Mouse (Mus musculus): ENCODE results near the gene Mfsd6. TPM values are rescaled to one million over a fixed set of nuclear protein-coding genes. Genes with fewer than 3 reads are reported as not detected.
"Not testable (repeated sequence)": the region's sequence is repeated elsewhere in the genome, so short reads cannot be mapped to it uniquely, and the experiment has no call there.

Gene Mfsd6
- total RNA-seq, 2 experiments from 2014 or later: 68.8 to 70.5 TPM

DNA sequence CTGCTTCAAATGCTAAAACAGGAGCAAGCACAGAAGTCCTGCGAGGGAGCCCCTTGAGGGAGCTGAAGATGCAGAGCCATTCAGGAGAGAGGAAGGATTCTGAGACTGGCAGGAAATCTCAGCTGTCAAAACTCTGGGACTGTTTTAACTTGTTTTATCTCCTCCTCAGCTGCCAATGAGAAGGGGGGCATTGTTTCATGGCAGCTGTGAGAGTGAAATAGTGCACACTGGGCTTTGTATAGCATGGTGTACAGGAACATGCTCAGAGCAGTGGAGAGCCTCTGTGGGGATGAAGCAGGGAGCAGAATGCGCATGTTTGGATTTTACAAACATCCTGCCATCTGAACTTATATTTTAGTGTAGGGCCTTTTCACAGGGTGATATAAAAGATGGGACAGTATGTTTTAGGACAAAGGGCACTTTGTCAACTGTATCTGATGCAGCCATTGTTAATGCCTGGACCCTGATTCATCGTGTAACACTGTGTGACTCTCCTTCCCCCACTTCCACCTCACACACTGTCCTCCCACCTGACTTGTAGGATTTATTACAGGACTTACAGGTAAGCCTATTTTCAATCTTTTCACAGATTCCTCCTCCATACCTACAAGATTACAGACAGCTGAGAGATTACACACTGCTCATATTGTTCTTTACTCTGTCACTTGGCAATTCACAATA lies 9.1 kb downstream of the Mfsd6 start:
- DNase-seq (ENCODE audit: low spot score in 2 of 2): no peak
- intact Hi-C loops (cut with DNase I): no loop called here

DNA sequence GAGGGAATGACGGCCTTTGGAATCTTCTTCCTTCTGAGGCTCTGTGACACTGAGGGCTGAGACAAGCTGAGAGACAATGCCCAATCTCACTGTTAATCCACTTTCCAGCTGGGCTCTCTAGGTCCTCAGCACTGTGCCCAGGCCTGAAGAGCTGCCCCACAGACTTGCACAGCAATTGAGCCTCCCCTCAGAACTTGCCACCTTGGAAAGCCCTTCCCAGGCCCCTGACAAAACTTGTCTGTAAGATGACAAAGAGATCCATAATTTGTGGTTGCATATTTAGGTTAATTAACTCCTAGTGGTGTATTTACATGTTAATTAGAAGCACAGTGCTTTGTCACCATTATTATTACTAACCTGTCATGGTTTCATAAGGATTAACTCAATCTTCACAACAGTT lies 12.8 kb downstream of the Mfsd6 start:
- DNase-seq (ENCODE audit: low spot score in 2 of 2): no peak
- intact Hi-C loops (cut with DNase I): no loop called here

DNA sequence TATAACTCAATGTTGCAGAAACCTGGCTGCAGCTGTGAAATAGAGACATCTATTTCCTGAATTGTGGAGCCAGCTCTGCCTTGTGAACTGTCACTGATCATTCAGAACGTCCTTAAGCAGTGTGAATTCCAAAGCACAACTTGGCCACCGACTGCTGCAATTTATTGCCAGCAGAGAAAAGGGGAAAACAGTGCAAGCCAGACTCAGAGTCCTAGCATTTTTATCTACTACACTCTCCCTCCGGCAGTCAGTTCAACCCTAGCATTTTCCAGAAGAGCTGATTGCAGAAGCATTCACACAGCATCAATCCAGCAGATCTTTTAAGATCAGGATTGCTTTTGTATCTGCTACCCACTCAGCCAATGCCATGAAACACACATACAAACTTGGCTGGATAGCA lies 13.2 kb downstream of the Mfsd6 start:
- intact Hi-C loops (cut with DNase I): no loop called here
- no peak for DNase-seq (ENCODE audit: low spot score in 2 of 2)

DNA sequence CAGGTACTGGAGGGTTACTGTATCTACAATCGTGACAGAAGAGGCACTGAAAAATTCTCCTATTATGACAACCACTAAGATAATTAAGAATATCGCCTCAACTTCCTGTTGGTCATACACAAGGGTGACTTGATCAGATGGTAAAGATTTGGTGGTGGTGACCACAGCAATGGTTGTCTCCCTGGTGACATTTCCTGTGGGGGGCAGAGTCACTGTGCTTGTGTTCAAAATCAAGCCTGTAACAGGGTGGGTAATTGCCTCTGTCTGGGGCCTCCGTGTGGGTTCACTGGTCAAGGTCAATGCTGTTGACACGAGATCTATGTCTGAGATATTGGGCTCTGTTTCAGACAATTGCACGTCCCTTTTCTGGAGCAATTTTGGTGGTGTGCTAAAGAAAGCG lies 18.5 kb downstream of the Mfsd6 start:
- DNase-seq (ENCODE audit: low spot score in 2 of 2): no peak
- intact Hi-C loops (cut with DNase I): no loop called here

DNA sequence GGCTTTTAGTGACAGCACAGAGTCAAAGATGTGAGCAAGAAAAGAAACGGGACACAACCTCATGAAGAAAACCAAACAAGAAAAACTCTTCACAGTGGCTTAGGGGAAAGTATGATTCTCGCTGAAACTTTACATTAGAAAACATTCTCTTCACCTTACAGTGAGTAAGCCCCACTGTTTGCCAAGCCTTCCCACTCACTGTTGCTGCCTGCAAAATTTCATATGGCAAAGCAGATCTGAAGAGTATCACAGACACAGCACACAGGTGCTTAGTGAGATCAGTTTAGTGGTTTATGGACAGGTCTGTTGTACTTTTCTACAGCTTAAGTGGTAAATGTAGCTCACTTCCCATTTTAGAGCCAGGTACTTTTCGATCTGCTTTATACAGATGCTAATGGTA lies 20.2 kb downstream of the Mfsd6 start:
- intact Hi-C loops (cut with DNase I): no loop called here
- no peak for DNase-seq (ENCODE audit: low spot score in 2 of 2)

DNA sequence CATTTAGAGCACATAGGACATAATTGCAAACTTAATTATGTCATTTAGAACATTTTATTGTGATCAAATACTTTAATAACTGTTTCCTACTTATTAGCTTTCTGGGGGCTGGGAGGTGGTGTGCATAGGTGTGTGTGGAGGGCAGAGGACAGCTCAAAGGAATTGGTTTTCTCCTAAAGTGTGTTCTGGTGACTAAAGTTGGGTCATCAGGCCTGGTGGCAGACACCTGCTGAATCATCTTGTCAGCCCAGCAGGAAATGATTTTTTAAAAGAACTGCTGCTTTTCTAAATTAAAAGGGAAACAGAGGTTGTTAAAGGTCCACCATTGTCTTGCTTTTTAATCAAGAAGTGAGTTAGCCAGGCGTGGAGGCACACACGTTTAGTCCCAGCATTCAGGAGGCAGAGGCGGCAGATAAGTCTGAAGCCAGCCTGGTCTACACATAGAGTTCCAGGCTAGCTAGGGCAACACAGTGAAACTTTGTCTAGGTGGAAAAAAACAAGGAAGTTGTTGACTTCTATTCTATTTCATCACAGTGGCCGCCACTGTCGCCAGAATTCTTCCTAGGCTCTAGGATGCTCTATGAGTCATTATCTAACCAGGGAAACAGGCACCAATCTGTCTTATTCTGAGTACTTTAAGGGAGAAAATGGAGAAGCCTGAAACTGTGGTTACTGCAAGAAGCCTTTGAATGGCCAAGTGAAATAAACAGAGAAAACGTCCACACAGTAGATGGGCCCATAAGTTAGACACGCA lies 24.3 kb downstream of the Mfsd6 start:
- DNase-seq (ENCODE audit: low spot score in 2 of 2): no peak
- intact Hi-C loops (cut with DNase I): no loop called here

DNA sequence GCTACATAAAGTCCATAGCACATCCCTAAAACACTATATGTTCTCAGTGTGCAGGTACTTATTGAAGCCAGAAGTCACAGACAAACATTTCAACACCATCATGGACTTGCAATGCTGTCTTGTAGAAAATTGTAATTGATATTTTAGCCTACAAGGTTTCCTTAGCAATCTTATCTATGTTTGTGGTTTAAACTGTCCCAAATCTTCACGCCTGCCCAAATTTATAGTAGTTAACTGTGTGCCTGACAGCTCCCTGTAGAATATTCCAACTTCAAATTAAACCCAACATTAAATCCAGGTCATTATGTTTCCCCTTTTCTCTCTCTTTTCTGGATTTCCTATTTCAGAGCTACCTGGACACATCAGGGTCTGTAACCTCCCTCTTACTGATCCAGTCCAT lies 25.3 kb downstream of the Mfsd6 start:
- no peak for DNase-seq (ENCODE audit: low spot score in 2 of 2)
- intact Hi-C loops (cut with DNase I): no loop called here

DNA sequence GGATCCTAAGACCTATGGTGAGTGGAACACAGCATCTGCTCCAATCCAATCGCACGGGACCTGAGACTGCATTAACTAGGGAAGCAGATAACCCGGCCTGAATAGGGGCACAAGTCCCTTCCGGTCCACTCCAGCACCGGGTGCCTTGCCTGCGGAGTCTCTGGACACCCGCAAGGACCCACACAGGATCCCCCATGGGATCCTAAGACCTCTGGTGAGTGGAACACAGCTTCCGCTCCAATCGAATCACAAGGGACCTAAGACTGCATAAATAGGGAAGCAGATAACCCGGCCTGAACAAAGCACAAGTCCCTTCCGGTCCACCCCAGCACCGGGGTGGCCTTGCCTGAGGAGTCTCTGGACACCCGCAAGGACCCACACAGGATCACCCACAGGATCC lies 32.8 kb downstream of the Mfsd6 start:
- DNase-seq (ENCODE audit: low spot score in 2 of 2); intact Hi-C loops (cut with DNase I): not testable (repeated sequence)

DNA sequence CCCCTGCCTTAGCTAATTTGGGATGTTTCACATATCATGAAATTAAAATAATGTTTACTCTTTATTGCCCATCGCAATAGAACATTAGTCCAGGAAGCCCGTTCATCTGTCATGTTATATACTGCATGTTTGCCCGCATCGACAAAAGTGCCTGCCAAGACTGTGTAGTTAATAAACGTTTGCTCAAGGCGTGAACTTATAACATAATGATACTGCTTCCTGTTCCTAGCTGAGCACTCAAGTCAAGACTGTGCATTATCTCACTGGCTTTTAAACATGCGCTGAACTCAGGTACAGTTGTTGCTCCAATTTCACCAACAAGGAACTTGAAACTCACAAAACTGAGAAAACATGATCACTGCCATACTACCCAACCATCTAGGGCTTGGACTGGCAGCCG lies 39.6 kb downstream of the Mfsd6 start:
- intact Hi-C loops (cut with DNase I): no loop called here
- DNase-seq (ENCODE audit: low spot score in 2 of 2): no peak

DNA sequence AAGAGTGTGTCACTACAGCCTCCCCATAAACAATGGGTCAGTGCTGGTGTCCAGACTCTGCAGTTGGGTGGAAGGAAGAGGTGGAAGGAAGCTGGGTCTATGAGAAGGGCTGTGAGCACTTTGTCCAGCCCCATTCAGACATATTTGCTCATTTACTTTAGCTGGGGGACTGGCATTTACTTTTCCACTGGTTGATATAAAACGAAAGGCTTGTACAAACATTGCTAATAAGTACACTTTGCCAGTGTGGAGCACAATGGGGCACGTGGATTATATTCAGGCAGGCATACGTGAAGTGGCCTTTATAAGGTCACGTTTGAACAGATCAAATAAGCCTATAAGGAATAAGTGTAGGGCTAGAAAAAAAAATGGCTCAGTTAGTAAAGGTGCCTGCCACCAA lies 43.7 kb downstream of the Mfsd6 start:
- no peak for DNase-seq (ENCODE audit: low spot score in 2 of 2)
- intact Hi-C loops (cut with DNase I): no loop called here

DNA sequence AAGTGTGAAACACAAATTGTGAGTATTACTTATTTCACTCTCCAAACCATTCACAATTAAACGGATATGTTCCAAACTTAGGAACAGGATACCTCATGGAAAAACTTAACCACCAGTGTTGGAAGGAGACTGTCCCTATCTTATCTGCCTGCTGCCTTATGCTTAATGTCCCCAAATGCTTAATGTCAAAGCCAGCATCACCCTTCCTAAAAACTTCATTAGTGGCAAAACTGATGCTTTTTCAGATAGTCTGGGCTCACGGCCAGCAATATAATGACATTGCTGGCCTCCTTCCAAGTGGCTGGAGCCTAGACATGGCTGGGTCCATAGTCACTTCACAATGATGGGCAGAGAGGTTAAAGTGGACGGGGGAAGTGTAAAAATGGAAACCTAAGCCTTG lies 50.6 kb downstream of the Mfsd6 start:
- DNase-seq (ENCODE audit: low spot score in 2 of 2): no peak
- intact Hi-C loops (cut with DNase I): no loop called here

DNA sequence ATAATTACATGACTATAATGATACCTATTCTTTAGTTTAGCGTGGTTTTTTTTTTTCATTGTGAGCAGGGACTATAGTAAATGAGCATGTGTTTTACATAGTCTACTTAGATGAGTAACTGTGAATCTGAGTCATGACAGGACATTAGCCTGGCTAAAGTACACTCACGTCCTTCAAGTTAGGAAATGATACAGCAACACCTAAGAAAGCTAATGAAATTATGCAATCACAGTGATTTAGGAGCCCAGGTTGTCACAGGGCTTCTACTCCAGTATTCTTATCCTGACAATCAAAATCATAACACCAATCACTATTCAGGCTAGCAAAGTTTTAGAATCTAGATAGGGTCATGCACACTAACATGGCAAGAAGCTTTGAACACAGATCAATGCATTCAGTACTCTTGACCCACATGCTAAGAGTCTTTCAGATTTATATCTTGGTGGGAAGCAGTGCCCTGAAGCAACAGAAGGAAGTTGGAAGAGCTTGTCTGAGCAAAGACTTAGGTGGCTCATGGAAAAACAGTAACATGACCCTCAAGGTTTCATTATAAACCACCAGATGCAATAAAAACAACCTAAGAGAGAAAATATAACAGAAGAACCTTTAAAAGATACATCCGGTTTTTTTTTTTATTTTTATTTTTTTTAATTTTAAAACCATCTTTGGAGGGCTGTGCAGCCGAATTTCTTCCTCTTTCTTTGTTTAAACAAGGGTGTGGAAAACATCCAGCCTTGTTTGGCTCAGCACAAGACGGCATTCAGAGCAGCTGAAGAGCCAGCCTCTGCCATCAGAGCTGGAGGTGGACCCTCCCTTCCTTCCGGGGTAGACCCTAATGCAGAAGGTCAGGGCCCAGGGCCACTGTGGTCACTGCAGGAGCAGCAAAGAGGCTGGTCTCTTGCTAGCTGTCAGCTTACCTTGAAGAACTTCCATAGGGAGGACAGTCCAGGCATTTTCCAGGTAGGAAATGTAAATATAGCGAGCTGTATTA lies 51.4 kb downstream of the Mfsd6 start:
- DNase-seq (ENCODE audit: low spot score in 2 of 2): no peak
- intact Hi-C loops (cut with DNase I): no loop called here

DNA sequence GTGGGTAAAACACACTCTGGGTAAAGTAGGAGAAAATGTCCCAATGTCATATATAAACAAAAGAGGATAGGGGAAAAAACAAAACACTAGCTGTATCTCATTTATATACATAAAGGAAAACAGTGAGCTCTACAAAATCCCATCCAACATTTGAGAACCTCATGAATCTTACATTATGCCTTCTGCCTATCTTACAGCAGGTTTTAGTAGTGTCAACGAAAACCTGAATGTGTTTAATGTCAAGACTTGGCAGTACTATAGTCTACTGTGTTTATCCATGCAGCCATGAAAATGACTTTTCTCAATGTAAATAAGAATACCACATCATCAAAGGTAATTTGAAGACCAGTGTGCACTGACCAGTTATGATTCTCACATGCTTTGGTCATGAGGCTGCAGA lies 57.3 kb downstream of the Mfsd6 start:
- intact Hi-C loops (cut with DNase I): no loop called here

DNA sequence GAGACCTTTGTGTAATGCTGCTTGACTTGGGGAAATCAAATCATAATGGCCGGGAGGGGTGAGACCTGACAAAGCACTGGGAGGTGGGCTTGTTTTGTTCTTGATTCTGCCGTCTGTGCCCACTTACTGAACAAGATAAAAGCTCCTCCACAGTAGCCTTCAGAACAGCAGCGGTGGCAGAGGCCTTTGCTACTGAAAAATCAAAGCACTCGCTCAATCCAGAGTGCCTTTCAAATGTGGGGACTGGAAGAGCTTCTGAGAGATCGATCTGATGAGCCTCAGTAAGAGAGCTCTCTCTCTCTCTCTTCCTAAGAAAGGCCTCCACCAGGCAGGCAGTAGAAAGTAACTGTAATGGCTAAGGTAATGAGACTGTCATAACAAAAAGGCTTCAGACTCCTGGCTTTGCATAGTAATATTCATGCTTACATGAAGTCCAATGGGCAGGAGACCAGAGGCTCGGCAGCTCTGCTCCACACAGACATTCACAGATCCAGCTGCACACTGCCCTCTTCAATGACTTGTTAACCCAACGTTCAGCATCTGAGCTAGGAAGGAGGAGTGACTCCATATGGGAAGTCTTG lies 58.4 kb downstream of the Mfsd6 start:
- no peak for DNase-seq (ENCODE audit: low spot score in 2 of 2)
- intact Hi-C loops (cut with DNase I): no loop called here

More for the DNA sequence above, 57.3 kb downstream of the Mfsd6 start:
- no peak for DNase-seq (ENCODE audit: low spot score in 2 of 2)

DNA sequence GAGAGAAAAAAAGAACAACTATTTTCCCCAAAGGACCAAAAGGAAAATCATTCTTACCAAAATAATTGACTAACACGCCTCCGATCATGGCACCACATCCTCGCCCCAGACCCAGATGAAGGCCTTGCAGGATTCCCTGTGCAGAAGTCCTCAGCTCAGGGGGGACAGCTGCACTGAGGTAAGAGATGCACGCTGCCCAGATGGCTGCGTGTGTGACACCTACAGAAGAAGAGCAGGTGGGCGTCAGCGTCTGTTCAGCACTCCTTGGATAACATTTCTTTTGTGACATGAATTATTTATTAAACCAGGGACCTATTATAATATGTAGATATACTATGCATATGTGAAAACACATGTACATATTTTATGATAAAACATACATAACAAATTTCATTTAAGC lies 64.0 kb downstream of the Mfsd6 start:
- intact Hi-C loops (cut with DNase I): no loop called here
- peak; percentile 56 to 62 for DNase-seq (ENCODE audit: low spot score in 2 of 2)

DNA sequence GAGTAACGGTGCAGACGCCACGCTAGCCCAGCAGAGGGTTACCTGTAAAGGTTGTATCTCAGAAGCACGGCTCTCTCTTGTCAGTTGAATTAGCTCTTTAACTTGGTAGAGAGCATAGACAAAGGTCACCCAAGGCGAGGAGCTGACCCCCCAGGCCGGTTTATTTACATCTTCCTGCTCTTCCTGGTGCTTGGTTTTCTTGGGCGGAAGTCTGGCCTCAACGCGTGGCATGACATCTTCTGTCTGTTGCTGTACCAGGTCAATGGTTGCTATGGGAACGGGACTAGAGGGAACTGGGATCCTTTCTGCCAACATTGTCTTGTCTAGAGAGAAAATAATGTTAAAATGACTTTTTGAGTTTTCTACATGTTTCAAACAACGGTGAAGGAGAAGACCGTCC lies 66.5 kb downstream of the Mfsd6 start:
- no peak for DNase-seq (ENCODE audit: low spot score in 2 of 2)
- intact Hi-C loops (cut with DNase I): no loop called here

DNA sequence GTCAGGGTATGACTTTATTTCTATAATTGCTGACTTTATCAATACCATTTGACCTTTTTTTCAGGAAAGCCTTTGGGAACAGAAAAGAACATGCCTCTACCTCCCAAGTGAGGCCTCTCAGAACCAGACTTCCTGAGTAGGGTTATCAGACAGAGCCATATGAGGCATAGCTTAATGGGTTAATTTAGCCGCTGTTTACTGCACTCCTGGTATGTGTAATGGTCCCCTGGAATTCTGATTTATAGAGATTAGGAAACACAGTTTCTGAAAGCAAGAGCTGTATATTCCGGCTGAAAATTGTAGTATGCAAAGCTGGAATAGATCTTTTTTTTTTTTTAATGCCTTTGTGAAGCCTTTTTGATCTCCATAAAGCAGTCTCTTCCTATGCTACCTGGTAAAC lies 67.0 kb downstream of the Mfsd6 start:
- intact Hi-C loops (cut with DNase I): no loop called here
- no peak for DNase-seq (ENCODE audit: low spot score in 2 of 2)

DNA sequence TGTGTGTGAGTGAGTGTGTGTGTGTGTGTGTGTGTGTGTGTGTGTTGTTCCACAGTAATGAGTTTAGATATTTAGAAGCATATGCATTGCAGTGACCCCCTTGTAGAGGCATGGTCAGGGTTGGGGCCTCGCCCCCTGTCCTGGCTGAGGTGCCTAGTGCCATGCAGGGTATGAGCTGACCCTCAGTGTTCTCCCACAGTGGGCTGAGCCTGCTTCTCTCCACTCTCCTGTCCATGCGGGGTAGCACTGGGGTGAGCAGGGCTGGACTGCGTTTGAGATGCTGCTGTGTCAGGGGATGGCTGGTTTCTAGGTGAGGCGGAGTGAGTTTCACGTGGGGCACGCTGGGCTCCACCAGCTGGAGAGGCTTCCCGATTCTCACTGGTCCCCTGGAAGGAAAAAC lies 69.1 kb downstream of the Mfsd6 start:
- intact Hi-C loops (cut with DNase I): loop anchor here (10.0 kb wide), 1 partner anchor 297 kb away; no protein-coding TSS in a partner anchor
- DNase-seq (ENCODE audit: low spot score in 2 of 2): no peak

DNA sequence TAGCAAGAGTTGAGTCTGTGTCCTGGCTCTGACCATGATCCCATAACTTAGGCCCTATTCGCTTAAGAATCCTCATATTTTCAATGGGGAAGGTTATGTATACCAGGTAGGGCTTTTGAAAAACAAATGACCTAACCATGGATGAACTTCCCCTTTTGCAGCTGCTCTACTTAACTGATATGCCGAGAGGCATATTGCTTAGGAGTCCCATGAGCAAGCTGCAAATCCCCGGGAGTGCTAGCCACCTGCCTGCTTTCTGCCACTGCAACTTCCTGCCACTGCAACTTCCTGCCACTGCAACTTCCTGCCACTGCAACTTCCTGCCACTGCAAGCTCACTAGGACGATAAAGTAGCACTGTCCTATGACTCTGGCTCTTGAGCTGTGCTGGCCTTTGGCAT lies 72.1 kb downstream of the Mfsd6 start:
- intact Hi-C loops (cut with DNase I): loop anchor here (10.0 kb wide), 1 partner anchor 300 kb away; no protein-coding TSS in a partner anchor

DNA sequence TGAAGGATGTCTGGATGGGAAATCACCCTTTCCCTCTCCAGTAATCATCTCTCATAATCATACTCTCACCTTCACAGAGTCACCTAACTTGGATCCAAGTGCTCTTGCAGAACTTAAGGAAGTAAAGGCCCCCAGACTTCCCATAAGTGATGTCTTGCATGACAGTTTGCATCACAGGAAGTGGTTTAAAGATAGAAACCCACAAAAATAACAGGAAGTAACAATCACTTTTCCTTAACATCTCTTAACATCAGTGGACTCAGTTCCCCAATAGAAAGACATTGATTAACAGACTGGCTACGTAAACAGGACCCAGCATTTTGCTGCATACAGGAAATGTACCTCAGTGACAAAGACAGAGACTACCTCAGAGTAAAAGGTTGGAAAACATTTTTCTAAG lies 73.9 kb downstream of the Mfsd6 start:
- intact Hi-C loops (cut with DNase I): loop anchor here (10.0 kb wide), 1 partner anchor 301 kb away; no protein-coding TSS in a partner anchor
- no peak for DNase-seq (ENCODE audit: low spot score in 2 of 2)

More for the DNA sequence above, 72.1 kb downstream of the Mfsd6 start:
- DNase-seq (ENCODE audit: low spot score in 2 of 2): no peak

Data from left cerebral cortex, postnatal 14 days (tissue).